Mouse (Mus musculus) MEL (cell line): ENCODE measurements around the gene Atrip. TPM values are rescaled to one million over a fixed set of nuclear protein-coding genes. Genes with fewer than 3 reads are reported as not detected.

ENCODE experiments used
- DNase-seq: peaks from one replicate; pipeline ENCODE4 v3.0.0; 2011; ENCODE audit warnings: low read depth, low spot score
- H3K27ac ChIP-seq: 2 replicates; pipeline ENCODE4 v1.5.1; 2012; ENCODE audit warnings: low read depth, mild to moderate bottlenecking, control low read depth, low read length, moderate library complexity; ENCODE audit not compliant: control insufficient read depth
- H3K27me3 ChIP-seq, 2 experiments: fragments of 150-350 bp in 1 of 2; sonication (generic) in 1 of 2; 2 replicates each; pipeline ENCODE4 v1.6.1; 2012; ENCODE audit warnings: low read length in 2 of 2, mild to moderate bottlenecking in 2 of 2, improper control_type of control experiment in 1 of 2, moderate library complexity in 1 of 2; ENCODE audit not compliant: insufficient read depth in 2 of 2, control insufficient read depth in 1 of 2
- H3K36me3 ChIP-seq, 2 experiments: 2 replicates each; pipeline ENCODE4 v1.6.1; 2012 to 2014; ENCODE audit warnings: low read length in 2 of 2, improper control_type of control experiment in 1 of 2, inconsistent platforms in 1 of 2, mild to moderate bottlenecking in 1 of 2; ENCODE audit not compliant: insufficient read depth in 2 of 2, control insufficient read depth in 1 of 2
- H3K4me1 ChIP-seq, 2 experiments: fragments of 150-350 bp in 1 of 2; sonication (generic) in 1 of 2; 2 replicates each; pipeline ENCODE4 v1.6.1; 2012; ENCODE audit warnings: low read length in 2 of 2, improper control_type of control experiment in 1 of 2, mild to moderate bottlenecking in 1 of 2; ENCODE audit not compliant: insufficient read depth in 2 of 2, control insufficient read depth in 1 of 2
- H3K4me3 ChIP-seq, 2 experiments: fragments of 150-350 bp in 1 of 2; sonication (generic) in 1 of 2; 2 replicates each; pipeline ENCODE4 v1.5.1; 2012; ENCODE audit warnings: low read depth in 2 of 2, low read length in 2 of 2, mild to moderate bottlenecking in 2 of 2, moderate library complexity in 2 of 2, control low read depth in 1 of 2, improper control_type of control experiment in 1 of 2; ENCODE audit not compliant: control insufficient read depth in 1 of 2, insufficient read depth in 1 of 2
- H3K79me2 ChIP-seq: 2 replicates; pipeline ENCODE4 v1.6.1; 2012; ENCODE audit warnings: mild to moderate bottlenecking, low read length, moderate library complexity; ENCODE audit not compliant: control insufficient read depth, poor library complexity, insufficient read depth
- H3K9ac ChIP-seq: 2 replicates; pipeline ENCODE4 v1.6.1; 2012; ENCODE audit warnings: low read depth, mild to moderate bottlenecking, control low read depth, low read length, moderate library complexity; ENCODE audit not compliant: control insufficient read depth, poor library complexity, severe bottlenecking
- H3K9me3 ChIP-seq: fragments of 150-350 bp; sonication (generic); replicated peaks from 2 replicates; pipeline ENCODE4 v1.6.1; 2012; ENCODE audit warnings: mild to moderate bottlenecking, low read length, improper control_type of control experiment, moderate library complexity; ENCODE audit not compliant: insufficient read depth
- BHLHE40 ChIP-seq: IDR thresholded peaks from 2 replicates; pipeline ENCODE4 v1.6.1; 2012; ENCODE audit warnings: low read depth, mild to moderate bottlenecking, inconsistent platforms, low read length, improper control_type of control experiment, borderline replicate concordance
- CTCF ChIP-seq, 3 experiments: IDR thresholded peaks in 2 of 3; conservative IDR thresholded peaks in 1 of 3; 2 replicates each; pipeline ENCODE4 v1.5.1; 2011 to 2012; ENCODE audit warnings: low read length in 3 of 3, low read depth in 2 of 3, mild to moderate bottlenecking in 2 of 3, improper control_type of control experiment in 1 of 3, inconsistent platforms in 1 of 3, mixed read lengths in 1 of 3, moderate library complexity in 1 of 3; ENCODE audit not compliant: control insufficient read depth in 1 of 3, insufficient read depth in 1 of 3, poor library complexity in 1 of 3, severe bottlenecking in 1 of 3
- ELF1 ChIP-seq: IDR thresholded peaks from 2 replicates; pipeline ENCODE4 v1.6.1; 2014; ENCODE audit warnings: low read depth, mild to moderate bottlenecking, inconsistent platforms, low read length, improper control_type of control experiment, moderate library complexity
- ETS1 ChIP-seq: IDR thresholded peaks from 2 replicates; pipeline ENCODE4 v1.6.1; 2012; ENCODE audit warnings: low read depth, mild to moderate bottlenecking, inconsistent platforms, low read length, improper control_type of control experiment, moderate library complexity
- GABPA ChIP-seq: IDR thresholded peaks from 2 replicates; pipeline ENCODE4 v1.6.1; 2012; ENCODE audit warnings: low read depth, mild to moderate bottlenecking, inconsistent platforms, low read length, improper control_type of control experiment, moderate library complexity
- JUND ChIP-seq: IDR thresholded peaks from 2 replicates; pipeline ENCODE4 v1.6.1; 2011; ENCODE audit warnings: low read depth, mild to moderate bottlenecking, improper control_type of control experiment, low read length
- KAT2A ChIP-seq: conservative IDR thresholded peaks from 2 replicates; pipeline ENCODE4 v1.6.1; 2012; ENCODE audit warnings: low read depth, low read length, improper control_type of control experiment, inconsistent platforms
- MXI1 ChIP-seq: IDR thresholded peaks from 2 replicates; pipeline ENCODE4 v1.6.1; 2011; ENCODE audit warnings: mild to moderate bottlenecking, low read depth, low read length, improper control_type of control experiment
- POLR2A ChIP-seq, 2 experiments: IDR thresholded peaks; 2 replicates each; pipeline ENCODE4 v1.6.1; 2011 to 2012; ENCODE audit warnings: low read length in 2 of 2, mild to moderate bottlenecking in 2 of 2, control low read depth in 1 of 2, improper control_type of control experiment in 1 of 2, low read depth in 1 of 2, moderate library complexity in 1 of 2; ENCODE audit not compliant: control insufficient read depth in 1 of 2, insufficient read depth in 1 of 2, poor library complexity in 1 of 2
- POLR2AphosphoS2 ChIP-seq: IDR thresholded peaks from 2 replicates; pipeline ENCODE4 v1.6.1; 2011; ENCODE audit warnings: low read length, improper control_type of control experiment
- POLR2AphosphoS5 ChIP-seq: IDR thresholded peaks from 2 replicates; pipeline ENCODE4 v1.6.1; 2012; ENCODE audit warnings: low read depth, borderline replicate concordance, mild to moderate bottlenecking, inconsistent platforms, low read length, moderate library complexity, mixed read lengths
- RAD21 ChIP-seq: IDR thresholded peaks from 2 replicates; pipeline ENCODE4 v1.6.1; 2011; ENCODE audit warnings: mild to moderate bottlenecking, low read depth, low read length, improper control_type of control experiment
- SIN3A ChIP-seq: IDR thresholded peaks from 2 replicates; pipeline ENCODE4 v1.6.1; 2012; ENCODE audit warnings: low read length, improper control_type of control experiment, inconsistent platforms
- USF1 ChIP-seq: IDR thresholded peaks from 2 replicates; pipeline ENCODE4 v1.6.1; 2014; ENCODE audit warnings: low read depth, mild to moderate bottlenecking, inconsistent platforms, low read length, improper control_type of control experiment, moderate library complexity
- USF2 ChIP-seq, 2 experiments: IDR thresholded peaks; 2 replicates each; pipeline ENCODE4 v1.6.1; 2011 to 2012; ENCODE audit warnings: improper control_type of control experiment in 2 of 2, low read length in 2 of 2, borderline replicate concordance in 1 of 2, inconsistent platforms in 1 of 2, low read depth in 1 of 2, mild to moderate bottlenecking in 1 of 2; ENCODE audit not compliant: insufficient read depth in 1 of 2
- ZNF384 ChIP-seq: IDR thresholded peaks from 2 replicates; pipeline ENCODE4 v1.6.1; 2012; ENCODE audit warnings: low read depth, mild to moderate bottlenecking, inconsistent platforms, low read length, improper control_type of control experiment
- polyA plus RNA-seq, 2 experiments: library from polyadenylated mRNA; stranded (reverse) in 1 of 2; unstranded in 1 of 2; fragments of >175 nt in 1 of 2; fragments of >200 nt in 1 of 2; gene quantifications; 2 replicates each; pipeline versions ENCODE4 v1.2.1 to v1.2.4; 2012; ENCODE audit warnings: low replicate concordance in 2 of 2, low read depth in 1 of 2; ENCODE audit not compliant: insufficient read length in 2 of 2, insufficient read depth in 1 of 2, missing spikeins in 1 of 2
- total RNA-seq: library from RNA; depleted of rRNA; stranded (reverse); fragments of 300-350 nt; gene quantifications from 2 replicates; pipeline ENCODE4 v1.2.3, GENCODE M21; 2012

Atrip gene
- total and polyA plus RNA-seq, 3 experiments: 18.4 to 35.3 TPM; not detected in 1

GRCm38 (mm10) chr9:109039681-109040080 is 34.2 kb downstream of the Atrip start:
- H3K36me3 ChIP-seq: peaks cover 0 to 2% of the 10 kb centered on the region in 2 experiments; a peak in 2 of 4 replicates
- no peak overlapping the region for H3K9ac ChIP-seq
- peaks cover 2% of the 10 kb centered on the region; the same call in 1 of the 2 replicates for H3K79me2 ChIP-seq
- H3K27me3 ChIP-seq: no peaks in the 10 kb centered on the region
- peaks cover 0 to 4% of the 10 kb centered on the region in 2 experiments; a peak in 1 of 4 replicates for H3K4me1 ChIP-seq
- H3K4me3 ChIP-seq: no peak overlapping the region
- no peak overlapping the region for H3K27ac ChIP-seq
- H3K9me3 ChIP-seq: no peaks in the 10 kb centered on the region
- DNase-seq: no peak
- TF ChIP-seq ZNF384 (no peak), JUND (no peak), SIN3A (no peak), ELF1 (no peak), MXI1 (no peak), ETS1 (no peak), CTCF (IDR thresholded peaks at IDR 0.05 in 2 of 3, conservative IDR thresholded peaks at IDR 0.05 in 1 of 3; ENCODE audit: control insufficient read depth in 1 of 3, insufficient read depth in 1 of 3, low read depth in 2 of 3, low read length in 3 of 3, poor library complexity in 1 of 3, severe bottlenecking in 1 of 3) (no peak), KAT2A (no peak), USF2 (IDR thresholded peaks at IDR 0.05; ENCODE audit: borderline replicate concordance in 1 of 2, insufficient read depth in 1 of 2, low read depth in 1 of 2, low read length in 2 of 2) (no peak), GABPA (no peak), BHLHE40 (no peak), POLR2AphosphoS2 (no peak), POLR2AphosphoS5 (no peak), USF1 (no peak)

- peak; percentile 51 for DNase-seq
- Histone ChIP-seq H3K4me1 (peaks cover 0 to 4% of the 10 kb centered on the region in 2 experiments; a peak in 1 of 4 replicates), H3K27ac (peak overlapping the region; percentile 1; the same call in 1 of the 2 replicates), H3K4me3 (peak overlapping the region; percentile 87 to 94), H3K79me2 (peaks cover 2% of the 10 kb centered on the region; the same call in 1 of the 2 replicates), H3K9me3 (no peaks in the 10 kb centered on the region), H3K9ac (peak overlapping the region; percentile 84), H3K27me3 (no peaks in the 10 kb centered on the region), H3K36me3 (peaks cover 0 to 2% of the 10 kb centered on the region in 2 experiments; a peak in 2 of 4 replicates)
- 0 out of 4 replicates have a peak, but pooled peaks of 1 of the 2 experiments have one; percentile 18 for TF ChIP-seq POLR2A (IDR thresholded peaks at IDR 0.05; ENCODE audit: control insufficient read depth in 1 of 2, insufficient read depth in 1 of 2, low read depth in 1 of 2, low read length in 2 of 2, poor library complexity in 1 of 2)
- TF ChIP-seq RAD21: no peak
- TF ChIP-seq ELF1: no peak
Measured at GRCm38 (mm10) chr9:109038901-109039364, 35.0 kb downstream of the Atrip start.
